Mouse (Mus musculus): Measurements from ENCODE around the gene Rapgef4.

The Rapgef4 gene

GRCm38 (mm10) chr2:72278247-72278873 lies 297.3 kb downstream of the Rapgef4 start:
- DNase-seq (ENCODE audit: low spot score): no peak

DNA sequence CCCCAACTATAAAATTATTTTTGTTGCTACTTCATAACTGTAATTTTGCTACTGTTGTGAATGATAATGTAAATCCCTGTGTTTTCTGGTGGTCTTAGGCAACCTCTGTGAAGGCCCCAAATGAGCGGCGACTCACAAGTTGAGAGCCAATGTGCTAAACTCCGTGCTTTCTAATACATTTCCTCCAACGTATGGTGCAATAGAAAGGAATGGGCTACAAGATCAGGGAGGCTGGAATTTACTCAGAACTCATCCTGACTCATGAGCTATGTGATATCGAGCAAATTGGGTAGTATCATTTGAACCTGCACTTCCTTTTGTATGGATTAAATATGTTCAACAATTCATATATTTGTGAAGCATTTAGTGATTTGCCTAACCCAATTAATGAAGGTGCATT lies 299.5 kb downstream of the Rapgef4 start:
- DNase-seq (ENCODE audit: low spot score): no peak

GRCm38 (mm10) chr2:72281971-72282370 lies 300.9 kb downstream of the Rapgef4 start:
- DNase-seq (ENCODE audit: low spot score): no peak

DNA sequence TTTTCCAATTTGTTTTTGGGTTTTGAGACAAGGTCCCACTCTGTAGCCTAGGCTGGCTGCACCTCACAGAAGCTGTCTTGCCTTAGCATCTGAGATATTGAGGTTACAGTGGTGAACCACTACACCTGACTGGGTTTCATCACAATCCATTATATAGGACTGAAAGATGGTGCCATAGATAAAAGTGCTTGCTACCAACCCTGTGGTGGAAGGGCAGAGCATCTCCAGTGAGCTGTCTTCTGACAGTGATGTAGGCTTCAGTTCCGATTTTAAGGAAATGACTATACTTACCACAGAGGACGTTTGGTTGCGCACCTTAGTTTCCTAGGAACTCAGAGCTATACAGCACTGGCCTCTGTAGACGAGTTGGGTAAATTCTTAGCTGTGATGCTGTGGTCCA lies 301.7 kb downstream of the Rapgef4 start:
- DNase-seq (ENCODE audit: low spot score): no peak

- no peak for DNase-seq (ENCODE audit: low spot score)
These were observed 303.6 kb downstream of the Rapgef4 start for GRCm38 (mm10) chr2:72284689-72285088.

- peak; percentile 73 for DNase-seq (ENCODE audit: low spot score)
These were observed 304.3 kb downstream of the Rapgef4 start, which contains the start of gene Map3k20 for GRCm38 (mm10) chr2:72285256-72285887. Gene Map3k20 (plus strand): TSS chr2:72285637.

- DNase-seq (ENCODE audit: low spot score): peak; percentile 67
These were observed 305.0 kb downstream of the Rapgef4 start for GRCm38 (mm10) chr2:72285888-72286661.

GRCm38 (mm10) chr2:72287142-72287541 lies 306.1 kb downstream of the Rapgef4 start:
- peak; percentile 85 for DNase-seq (ENCODE audit: low spot score)

- DNase-seq (ENCODE audit: low spot score): no peak
These were observed 308.0 kb downstream of the Rapgef4 start for GRCm38 (mm10) chr2:72288932-72289534.

GRCm38 (mm10) chr2:72291103-72291502 lies 310.1 kb downstream of the Rapgef4 start:
- no peak for DNase-seq (ENCODE audit: low spot score)

DNA sequence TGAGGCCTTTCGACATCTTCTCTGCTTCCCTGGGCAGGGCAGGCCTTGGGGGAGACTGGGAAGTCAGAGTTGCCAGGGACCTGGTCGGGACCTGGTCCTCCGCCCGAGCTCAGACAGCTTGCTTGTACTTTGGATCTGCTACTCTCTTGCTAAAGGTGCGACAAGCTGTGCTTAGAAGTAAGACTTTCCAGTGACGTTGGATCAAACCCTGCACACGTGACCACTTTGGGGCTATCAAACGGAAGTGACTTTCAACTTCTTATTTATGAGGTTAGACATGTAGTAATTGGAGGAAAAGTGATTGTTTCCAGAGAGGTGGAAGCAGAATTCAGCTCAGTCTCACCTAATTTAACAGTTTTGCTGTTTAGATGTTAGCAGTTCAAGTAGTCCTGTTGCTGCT lies 311.5 kb downstream of the Rapgef4 start:
- DNase-seq (ENCODE audit: low spot score): no peak

GRCm38 (mm10) chr2:72294994-72295393 lies 314.0 kb downstream of the Rapgef4 start:
- DNase-seq (ENCODE audit: low spot score): no peak

DNA sequence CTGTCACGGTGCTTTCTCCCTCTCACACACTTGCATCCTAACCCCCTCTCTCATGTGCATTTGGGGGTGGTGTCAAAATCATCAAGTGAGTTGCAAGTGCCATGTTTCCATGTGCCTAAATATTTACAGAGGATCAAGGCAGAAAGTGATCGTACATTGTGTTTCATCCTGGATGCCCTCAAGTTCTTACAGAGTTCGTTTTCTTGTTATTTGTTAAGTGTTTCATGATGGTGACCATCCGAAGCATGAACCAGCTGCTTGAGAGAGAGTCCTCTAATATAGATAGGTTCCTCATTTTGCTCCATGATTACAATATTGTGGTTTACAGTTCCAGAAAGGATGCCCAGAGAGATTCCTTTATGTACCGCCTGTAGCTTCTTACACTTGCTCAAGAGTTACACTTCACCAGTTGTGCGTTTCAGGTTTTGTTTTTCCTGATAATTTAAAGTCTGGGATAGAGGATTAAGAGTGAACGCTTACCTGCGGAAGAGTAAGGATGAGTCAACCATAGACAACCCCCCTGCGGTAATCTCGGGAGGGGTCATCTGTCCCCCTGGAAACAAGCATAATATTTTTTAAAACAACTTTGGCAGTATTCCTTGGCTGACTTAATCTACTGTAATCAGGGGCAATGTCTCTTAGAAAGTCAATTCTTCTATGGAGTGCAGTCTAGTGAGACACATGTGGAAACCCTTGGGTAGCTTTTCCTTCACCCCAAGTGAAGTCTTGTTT lies 316.1 kb downstream of the Rapgef4 start:
- no peak for DNase-seq (ENCODE audit: low spot score)

- DNase-seq (ENCODE audit: low spot score): peak; percentile 59
These were observed 316.7 kb downstream of the Rapgef4 start for GRCm38 (mm10) chr2:72297716-72298082.

- DNase-seq (ENCODE audit: low spot score): peak; percentile 83
These were observed 317.4 kb downstream of the Rapgef4 start for GRCm38 (mm10) chr2:72298406-72298805.

DNA sequence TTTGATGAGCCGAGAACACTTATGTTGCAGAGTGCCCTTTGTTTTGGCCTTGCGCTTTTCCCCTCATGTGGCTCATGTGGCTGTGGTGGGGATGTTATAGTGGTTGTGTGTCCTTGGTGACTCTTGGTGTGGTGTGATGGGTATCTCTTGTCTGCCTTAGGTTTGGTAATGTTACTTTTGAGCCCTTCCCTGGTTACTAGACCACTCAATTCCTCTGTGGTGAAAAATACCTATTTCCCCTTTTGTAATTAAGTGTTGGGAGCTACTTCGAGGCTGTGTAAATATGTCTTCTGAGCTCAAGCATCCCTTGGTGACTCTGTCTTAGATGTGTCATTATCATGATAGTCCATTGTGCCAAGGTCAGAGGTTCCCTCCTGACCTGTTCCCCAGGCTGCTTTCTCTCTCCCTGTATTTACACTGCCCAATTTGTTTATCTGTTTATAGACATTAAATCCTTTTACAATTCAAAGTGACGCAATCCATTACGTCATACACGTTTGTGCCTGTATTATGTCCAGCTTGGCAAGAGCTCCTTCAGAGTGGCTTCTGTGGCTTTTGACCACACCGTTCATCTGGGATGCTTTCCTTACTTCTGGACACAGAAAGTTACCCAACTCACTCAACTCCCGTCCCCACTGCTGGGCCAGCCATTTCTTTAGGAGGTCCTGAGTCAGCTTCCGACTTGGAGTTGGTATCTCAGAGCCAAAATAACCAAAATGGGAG lies 320.3 kb downstream of the Rapgef4 start:
- DNase-seq (ENCODE audit: low spot score): peak; percentile 78

DNA sequence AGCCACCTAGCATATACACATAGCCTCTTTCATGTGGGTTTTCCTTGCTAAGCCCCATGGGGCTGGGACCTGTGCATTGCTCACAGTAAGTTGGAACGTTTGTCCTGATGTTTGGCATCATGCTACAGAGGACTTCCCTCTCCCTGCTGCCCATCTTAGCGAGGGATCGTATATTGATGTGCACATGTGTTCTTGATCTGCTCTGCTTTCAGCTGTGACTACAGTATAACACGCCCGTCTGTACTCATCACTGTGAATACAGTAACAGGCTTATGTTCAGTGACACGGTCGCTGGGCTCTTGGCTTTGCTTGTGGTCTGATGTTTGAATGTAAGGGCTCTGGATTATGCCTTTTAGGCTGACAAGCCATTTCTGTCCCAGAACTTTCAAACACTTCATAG lies 324.7 kb downstream of the Rapgef4 start:
- no peak for DNase-seq (ENCODE audit: low spot score)
